Mouse (Mus musculus): ENCODE measurements around the gene Ptrh1. TPM values are rescaled to one million over a fixed set of nuclear protein-coding genes. Genes with fewer than 3 reads are reported as not detected.

Gene Ptrh1
- total and polyA plus RNA-seq, 3 experiments: 1.4 to 9.2 (median 4.6) TPM

DNA sequence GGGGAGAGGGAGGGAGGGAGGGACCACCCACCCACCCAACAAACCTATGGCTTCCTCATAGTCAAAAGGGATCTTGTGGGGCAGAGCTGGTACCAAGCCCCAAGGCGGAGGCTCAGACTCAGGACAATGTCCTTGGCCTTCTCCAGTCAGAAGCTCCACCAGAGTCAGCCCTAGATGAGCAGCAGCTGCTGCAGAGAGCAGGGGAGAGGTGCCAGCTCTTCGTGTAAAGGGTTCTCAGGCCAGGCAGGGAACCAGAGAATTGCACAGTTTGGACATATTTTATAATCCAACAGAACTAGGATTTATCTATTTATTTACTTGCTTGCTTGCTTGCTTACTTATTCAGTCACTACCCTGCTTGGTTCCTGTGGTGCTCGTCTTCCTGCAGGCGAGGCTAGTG, 36.3 kb upstream of the Ptrh1 start:
- Histone ChIP-seq H3K4me1 (ENCODE audit: control insufficient read depth in 1 of 2, insufficient read depth in 2 of 2) (peaks cover 4 to 24% of the 10 kb centered on the region in 2 experiments; a peak in 3 of 4 replicates), H3K4me2 (ENCODE audit: insufficient read depth, low read depth, poor library complexity, severe bottlenecking) (no peak overlapping the region), H3K9ac (ENCODE audit: insufficient read depth, low read depth) (no peak overlapping the region), H3K79me2 (replicated peaks; ENCODE audit: control insufficient read depth, extremely low read depth, insufficient read depth, poor library complexity, severe bottlenecking) (no peaks in the 10 kb centered on the region), H3K4me3 (replicated peaks in 1 of 3; ENCODE audit: low read depth in 2 of 3, low read length in 2 of 3, poor library complexity in 1 of 3) (no peak overlapping the region), H3K9me3 (replicated peaks; ENCODE audit: low read length) (no peaks in the 10 kb centered on the region), H3K27me3 (replicated peaks) (no peaks in the 10 kb centered on the region), H3K36me3 (replicated peaks in 1 of 2; ENCODE audit: control insufficient read depth in 1 of 2, insufficient read depth in 1 of 2, low read length in 1 of 2) (peaks cover 32 to 90% of the 10 kb centered on the region in 2 experiments), H3K27ac (ENCODE audit: insufficient read depth, low read depth) (no peak overlapping the region)
- in situ Hi-C loops (cut with MboI; ENCODE audit: low pct_ligation_motif_present, low pct_unique_long_range_greater_than_20kb, low sequenced_read_pairs): no loop called here
- dilution Hi-C loops (cut with MboI; ENCODE audit: extremely low pct_ligation_motif_present, extremely low pct_unique_long_range_greater_than_20kb, low sequenced_read_pairs): no loop called here
- TF ChIP-seq JUND (conservative IDR thresholded peaks at IDR 0.05; ENCODE audit: low read depth, low read length) (no peak), RAD21 (IDR thresholded peaks at IDR 0.05; ENCODE audit: low read depth, low read length) (no peak), TBP (conservative IDR thresholded peaks at IDR 0.05; ENCODE audit: low read depth, low read length) (no peak), POLR2A (IDR thresholded peaks at IDR 0.05; ENCODE audit: low read depth, low read length) (no peak), GABPA (IDR thresholded peaks at IDR 0.05; ENCODE audit: insufficient replicate concordance, low read depth, low read length) (no peak), TCF12 (IDR thresholded peaks at IDR 0.05; ENCODE audit: low read depth, low read length) (no peak), MEF2A (IDR thresholded peaks at IDR 0.05; ENCODE audit: borderline replicate concordance, low read depth, low read length) (no peak), UBTF (IDR thresholded peaks at IDR 0.05; ENCODE audit: low read depth, low read length) (no peak), POLR2AphosphoS2 (IDR thresholded peaks at IDR 0.05; ENCODE audit: low read depth, low read length) (no peak), KAT2A (IDR thresholded peaks at IDR 0.05; ENCODE audit: insufficient replicate concordance, low read length) (no peak), HCFC1 (IDR thresholded peaks at IDR 0.05; ENCODE audit: low read depth, low read length) (no peak), ETS1 (conservative IDR thresholded peaks at IDR 0.05; ENCODE audit: low read depth, low read length) (no peak), USF2 (conservative IDR thresholded peaks at IDR 0.05; ENCODE audit: low read depth, low read length) (no peak), SIN3A (IDR thresholded peaks at IDR 0.05; ENCODE audit: low read length) (no peak), PAX5 (IDR thresholded peaks at IDR 0.05; ENCODE audit: low read length) (no peak), USF1 (IDR thresholded peaks at IDR 0.05; ENCODE audit: low read depth, low read length) (no peak), MAZ (IDR thresholded peaks at IDR 0.05; ENCODE audit: low read depth, low read length) (no peak), NRF1 (IDR thresholded peaks at IDR 0.05; ENCODE audit: low read depth, low read length) (no peak), CHD1 (IDR thresholded peaks at IDR 0.05; ENCODE audit: low read depth, low read length) (no peak)
- no peak for DNase-seq (ENCODE audit: extremely low read depth)

DNA sequence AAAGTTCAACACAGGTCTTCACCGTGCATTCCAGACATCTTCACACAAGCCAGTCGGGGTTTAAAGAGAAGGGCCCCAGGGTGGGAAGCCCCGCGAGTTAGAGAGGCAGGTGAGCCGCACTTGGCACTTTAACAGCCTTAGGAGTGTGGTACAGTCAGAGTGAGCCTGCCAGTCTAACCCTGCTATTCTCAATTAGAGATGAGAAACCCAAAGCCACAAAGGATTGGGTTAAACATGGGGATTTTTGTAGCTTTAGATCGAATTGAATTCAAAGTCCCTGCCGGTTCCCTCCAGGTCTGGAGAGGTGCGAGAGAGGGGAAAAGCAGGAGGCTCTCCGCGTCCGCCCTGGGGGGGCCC, 34.7 kb upstream of the Ptrh1 start, which contains the start of gene 6330409D20Rik:
TSS of gene 6330409D20Rik (minus strand) at position 101 of the 357 bp plus-strand sequence.
- H3K4me1 ChIP-seq (ENCODE audit: control insufficient read depth in 1 of 2, insufficient read depth in 2 of 2): peaks cover 4 to 12% of the 10 kb centered on the region in 2 experiments; a peak in 3 of 4 replicates
- peaks cover 48 to 91% of the 10 kb centered on the region in 2 experiments for H3K36me3 ChIP-seq (replicated peaks in 1 of 2; ENCODE audit: control insufficient read depth in 1 of 2, insufficient read depth in 1 of 2, low read length in 1 of 2)
- H3K4me3 ChIP-seq (replicated peaks in 1 of 3; ENCODE audit: low read depth in 2 of 3, low read length in 2 of 3, poor library complexity in 1 of 3): no peak within 1 kb of the TSS
- no peaks in the 10 kb centered on the region for H3K27me3 ChIP-seq (replicated peaks)
- no peaks in the 10 kb centered on the region for H3K9me3 ChIP-seq (replicated peaks; ENCODE audit: low read length)
- in situ Hi-C loops (cut with MboI; ENCODE audit: low pct_ligation_motif_present, low pct_unique_long_range_greater_than_20kb, low sequenced_read_pairs) (no loop called here), dilution Hi-C loops (cut with MboI; ENCODE audit: extremely low pct_ligation_motif_present, extremely low pct_unique_long_range_greater_than_20kb, low sequenced_read_pairs) (no loop called here)
- no peaks in the 10 kb centered on the region for H3K79me2 ChIP-seq (replicated peaks; ENCODE audit: control insufficient read depth, extremely low read depth, insufficient read depth, poor library complexity, severe bottlenecking)
- no peak within 1 kb of the TSS for H3K4me2 ChIP-seq (ENCODE audit: insufficient read depth, low read depth, poor library complexity, severe bottlenecking)
- no peak within 1 kb of the TSS for H3K9ac ChIP-seq (ENCODE audit: insufficient read depth, low read depth)
- H3K27ac ChIP-seq (ENCODE audit: insufficient read depth, low read depth): no peak within 1 kb of the TSS
- DNase-seq (ENCODE audit: extremely low read depth): no peak
- no peak for TF ChIP-seq ZKSCAN1 (IDR thresholded peaks at IDR 0.05; ENCODE audit: borderline replicate concordance, low read depth, low read length)
- TF ChIP-seq HCFC1 (IDR thresholded peaks at IDR 0.05; ENCODE audit: low read depth, low read length): no peak
- TF ChIP-seq E2F4 (IDR thresholded peaks at IDR 0.05; ENCODE audit: insufficient replicate concordance, low read depth, low read length): no peak
- no peak for TF ChIP-seq SMC3 (IDR thresholded peaks at IDR 0.05; ENCODE audit: low read depth, low read length)
- TF ChIP-seq KAT2A (IDR thresholded peaks at IDR 0.05; ENCODE audit: insufficient replicate concordance, low read length): no peak

Measured in CH12.LX (cell line).